Mouse (Mus musculus) limb, embryonic 11.5 days (tissue): Measurements from ENCODE around the gene Defb33. TPM values are rescaled to one million over a fixed set of nuclear protein-coding genes. Genes with fewer than 3 reads are reported as not detected.

ENCODE experiments used
- polyA plus RNA-seq: library from polyadenylated mRNA; unstranded; fragments of >200 nt; fragmentation: Nextera tagmentation; extraction: Ambion mirVana; gene quantifications from 2 replicates; pipeline ENCODE4 v1.2.1, GENCODE M21; 2014

The Defb33 gene
- polyA plus RNA-seq, 1 experiment from 2014 or later: not detected

Other genes with a start within 250 kb of the Defb33 start
- not detected in 2 replicates for gene Gm15056, start 10.0 kb downstream of the Defb33 start, polyA plus RNA-seq
- gene Gm6040, start 29.4 kb downstream of the Defb33 start, polyA plus RNA-seq: not detected in 2 replicates
- gene AY761185, start 52.0 kb downstream of the Defb33 start, polyA plus RNA-seq: not detected in 2 replicates
- gene Defa21, start 132.9 kb downstream of the Defb33 start, polyA plus RNA-seq: not detected in 2 replicates
- not detected in 2 replicates for gene Defa23, start 162.4 kb downstream of the Defb33 start, polyA plus RNA-seq
- not detected in 2 replicates for gene Defa35, start 172.4 kb downstream of the Defb33 start, polyA plus RNA-seq
- not detected in 2 replicates for gene Defa25, start 191.8 kb downstream of the Defb33 start, polyA plus RNA-seq
- gene Gm14851, start 203.4 kb downstream of the Defb33 start, polyA plus RNA-seq: not detected in 2 replicates
- not detected in 2 replicates for gene Defa30, start 242.0 kb downstream of the Defb33 start, polyA plus RNA-seq